Mouse (Mus musculus): ENCODE measurements at regions not wholly inside any gene's neighbourhood (a gene's known extent, or its start where the extent isn't known, plus 50 kb on each side); places are given as distances from the start of the nearest gene placed in this dataset.

GRCm38 (mm10) chr2:50518371-50519128 lies 221.9 kb upstream of the Mmadhc start:
- peak; percentile 22 for DNase-seq

- DNase-seq: peak; percentile 23
Observed at GRCm38 (mm10) chr2:50513276-50513675, 216.7 kb upstream of the Mmadhc start.

- no peak for DNase-seq
Observed at GRCm38 (mm10) chr2:50498713-50499112, 202.1 kb upstream of the Mmadhc start.

DNA sequence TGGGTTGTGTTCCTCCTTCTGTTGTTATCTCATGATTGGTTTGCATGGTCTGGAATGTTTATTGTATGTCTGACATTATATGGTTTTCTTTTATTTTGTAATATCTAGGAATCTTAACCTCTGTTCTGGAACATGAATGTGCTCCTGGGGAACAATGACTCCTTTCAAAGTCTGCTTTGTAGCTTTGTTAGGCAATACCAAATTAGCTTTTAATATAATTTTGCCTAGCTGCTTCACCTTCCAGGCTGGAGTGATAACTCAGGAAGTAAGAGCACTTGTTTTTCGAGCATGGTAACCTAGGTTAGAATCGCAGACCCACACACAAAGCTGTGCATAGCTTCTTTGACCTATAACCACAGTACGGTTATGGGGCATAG lies 199.4 kb upstream of the Mmadhc start:
- no peak for DNase-seq

DNA sequence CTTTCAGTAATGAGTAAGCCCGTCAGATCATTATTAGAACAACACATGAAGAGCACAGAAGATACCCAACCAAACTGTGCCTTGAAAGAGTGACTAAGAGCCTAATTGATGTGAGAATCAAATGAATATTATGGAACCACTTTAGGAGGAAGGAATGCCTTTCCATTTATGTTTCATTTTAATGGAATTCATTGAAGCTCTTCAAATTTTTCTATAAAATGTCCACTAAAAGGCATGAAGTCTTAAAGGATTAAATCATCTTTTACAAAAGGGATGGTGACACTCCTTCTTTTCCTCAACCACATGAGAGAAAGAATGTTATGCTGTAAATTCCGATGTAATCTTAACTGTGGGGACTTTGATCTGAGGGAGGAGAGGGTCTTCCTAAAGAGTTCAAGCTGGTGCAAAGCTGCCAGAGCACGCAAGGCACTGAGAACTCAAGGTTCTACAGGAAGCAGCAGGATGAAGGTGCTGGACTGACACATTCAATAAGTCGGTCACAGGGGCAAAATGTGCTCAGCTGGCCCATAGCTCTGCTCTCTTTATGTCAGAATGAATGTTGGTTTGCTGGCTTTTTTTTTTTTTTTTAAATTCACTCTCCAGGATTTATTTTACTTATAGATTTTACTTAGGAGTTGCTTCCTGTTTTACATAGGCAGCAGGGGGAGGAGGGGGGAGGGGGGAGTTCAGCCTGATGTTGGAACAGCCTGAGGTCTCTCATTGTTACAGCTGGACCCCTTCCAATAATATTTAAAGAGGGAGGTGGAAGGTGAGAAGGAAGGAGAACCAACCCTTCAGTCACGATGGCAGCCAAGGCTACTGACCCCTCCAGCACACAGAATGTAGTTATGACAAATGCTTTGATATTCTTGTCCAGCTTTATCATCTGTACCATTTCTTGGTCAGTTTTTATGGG lies 198.8 kb upstream of the Mmadhc start:
- DNase-seq: no peak

DNA sequence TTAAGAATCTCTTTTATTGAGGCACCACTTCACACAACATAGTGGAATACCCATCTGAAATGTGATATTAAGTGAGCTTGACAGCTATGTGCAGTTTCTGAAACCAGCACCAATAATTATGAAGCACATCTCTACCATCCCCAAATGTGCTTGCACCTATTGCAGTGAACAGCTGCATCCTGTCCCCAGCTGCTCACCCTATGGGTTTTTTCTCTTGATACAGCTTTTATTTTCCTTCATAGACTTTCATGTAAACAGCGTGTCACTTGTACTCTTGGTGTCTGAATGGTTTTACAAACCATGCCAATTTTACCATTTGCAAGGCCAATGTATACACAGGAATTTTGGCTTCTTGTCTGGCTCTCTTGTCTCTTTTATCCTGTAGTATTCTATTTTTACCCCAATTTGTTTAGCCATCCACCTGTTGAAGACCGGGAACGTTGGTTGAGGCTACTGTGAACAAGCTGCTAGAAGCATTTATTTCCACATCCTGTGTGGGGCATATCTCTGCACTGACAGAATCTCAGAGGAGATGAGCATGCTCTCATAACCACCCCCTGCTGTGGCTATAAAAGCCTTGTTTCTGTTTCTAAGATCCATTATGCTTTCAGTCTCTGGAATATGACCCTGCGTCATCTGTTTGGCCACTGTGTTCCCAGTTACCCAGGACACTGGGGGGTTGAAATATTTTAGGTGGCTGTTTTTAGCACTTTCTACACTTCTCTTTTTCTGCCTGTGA lies 197.2 kb upstream of the Mmadhc start:
- DNase-seq: no peak

DNA sequence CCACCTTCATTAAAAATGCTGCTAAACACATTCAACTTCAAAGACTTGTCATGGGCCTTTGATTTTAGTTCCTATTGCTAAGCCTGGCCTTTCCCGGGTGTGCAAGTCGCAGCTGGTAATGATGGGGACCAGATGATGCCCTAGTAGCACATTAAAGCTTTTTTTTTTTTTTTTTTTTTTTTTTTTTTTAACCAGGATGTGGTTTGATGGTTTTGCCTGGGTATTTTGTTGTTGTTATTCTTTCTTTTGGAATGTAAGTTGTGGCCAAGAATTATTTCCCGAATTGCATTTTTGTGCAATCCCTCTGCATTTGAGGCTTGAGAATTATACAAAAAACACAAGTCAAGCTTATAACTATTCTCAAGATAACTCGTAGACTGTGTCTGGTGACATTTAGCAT lies 167.2 kb upstream of the Mmadhc start:
- DNase-seq: no peak

DNA sequence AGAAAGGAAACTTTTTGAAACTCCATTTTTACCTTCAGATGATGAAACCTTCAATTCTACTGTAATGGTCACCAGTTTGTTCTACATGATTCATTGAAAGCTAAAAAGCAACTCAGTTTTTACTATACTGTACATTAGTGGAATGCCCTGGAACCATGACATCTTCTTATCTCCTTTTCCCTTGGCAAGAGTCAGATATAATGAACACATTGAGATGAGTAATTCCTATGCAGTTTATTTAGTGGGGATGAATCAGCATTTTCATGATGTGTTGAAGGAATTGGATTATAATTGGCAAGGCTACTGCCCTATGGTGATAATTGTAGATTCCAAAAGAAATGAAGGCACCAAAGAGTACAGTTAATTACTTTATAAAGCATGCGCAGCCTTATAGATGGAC lies 165.8 kb upstream of the Mmadhc start:
- DNase-seq: no peak

- DNase-seq: no peak
Observed at GRCm38 (mm10) chr2:50456654-50457053, 160.1 kb upstream of the Mmadhc start.

- DNase-seq: no peak
Observed at GRCm38 (mm10) chr2:50448117-50448516, 151.5 kb upstream of the Mmadhc start.

DNA sequence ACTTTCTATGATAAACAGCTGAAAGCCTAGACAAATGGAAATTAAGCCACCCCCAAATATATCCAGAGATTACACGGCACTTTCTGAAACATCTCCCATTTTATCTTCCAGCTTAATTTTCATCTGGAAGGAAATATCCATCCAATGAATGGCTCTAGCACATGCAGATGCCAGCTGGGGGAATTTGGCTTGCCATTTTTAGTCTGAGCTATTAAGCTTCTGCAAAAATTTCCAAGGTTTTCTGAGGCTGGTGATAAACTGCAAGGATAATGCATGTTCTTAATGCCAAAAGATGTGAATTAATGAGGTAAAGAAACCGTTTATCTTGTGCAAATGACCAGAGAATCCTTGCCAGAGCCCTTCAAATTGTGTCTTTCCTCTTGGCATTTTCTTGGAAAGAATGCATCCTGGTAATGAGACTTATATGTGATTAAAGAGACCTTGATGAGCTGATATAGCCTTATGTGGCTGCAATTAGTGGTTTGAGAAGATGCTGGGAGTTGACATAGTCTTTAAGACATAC lies 149.4 kb upstream of the Mmadhc start:
- no peak for DNase-seq

GRCm38 (mm10) chr2:50440333-50440732 lies 143.7 kb upstream of the Mmadhc start:
- DNase-seq: no peak

DNA sequence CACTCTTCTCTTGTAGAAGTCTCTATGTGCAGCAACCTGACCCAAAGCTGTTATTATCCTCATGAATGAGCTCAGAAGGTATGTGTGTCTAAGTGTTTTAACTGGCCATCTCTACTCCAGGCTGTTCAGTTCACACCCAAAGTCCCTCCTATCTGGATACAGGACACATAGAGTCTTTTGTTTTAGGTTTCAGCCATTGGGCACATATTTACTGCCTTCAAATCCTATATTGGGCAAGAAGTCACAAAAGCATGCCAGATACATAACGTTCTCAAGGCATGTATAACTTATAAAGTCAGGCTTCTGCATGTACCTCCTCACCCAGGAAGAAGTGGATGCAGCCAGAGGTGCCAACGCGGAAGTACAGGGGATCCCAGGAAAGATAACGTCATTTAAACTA lies 136.6 kb upstream of the Mmadhc start:
- DNase-seq: no peak

DNA sequence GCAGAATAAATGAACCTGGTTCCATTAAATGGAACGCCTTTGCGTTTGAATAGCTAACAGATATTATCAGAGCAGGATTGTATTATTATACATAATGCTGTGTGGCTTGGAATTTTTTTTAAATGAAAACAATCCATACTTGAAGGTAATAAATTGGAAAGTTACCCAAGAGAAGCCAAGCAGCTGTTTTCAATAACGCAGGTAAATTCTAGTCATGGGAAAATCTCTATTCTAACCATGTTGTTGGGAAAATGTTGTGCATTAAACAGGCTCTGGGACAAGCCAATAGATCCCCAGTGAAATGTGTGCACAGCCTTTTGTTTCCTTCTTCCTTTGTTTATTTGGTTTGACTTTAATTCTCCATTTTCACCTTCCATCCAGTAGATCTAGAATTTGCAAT lies 128.6 kb upstream of the Mmadhc start:
- no peak for DNase-seq

DNA sequence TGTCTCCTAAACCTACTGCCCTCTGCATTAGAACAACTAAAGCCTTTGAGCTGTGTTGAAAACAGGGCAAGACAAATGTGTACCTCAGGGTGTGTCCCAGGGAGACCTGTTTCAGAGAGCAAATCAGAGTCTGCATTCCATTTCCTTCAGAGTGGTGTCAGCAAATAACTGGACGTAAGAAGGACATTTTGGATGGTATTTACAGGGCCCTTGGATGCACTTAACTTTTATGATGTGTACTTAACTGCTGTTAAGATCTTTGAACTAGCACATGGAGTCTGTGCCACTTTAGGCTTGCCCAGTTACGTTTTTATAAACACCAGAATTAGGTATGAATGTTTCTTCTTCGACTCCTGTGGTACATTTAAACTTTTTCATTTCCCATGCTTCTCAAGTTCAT lies 123.0 kb upstream of the Mmadhc start:
- DNase-seq: no peak

DNA sequence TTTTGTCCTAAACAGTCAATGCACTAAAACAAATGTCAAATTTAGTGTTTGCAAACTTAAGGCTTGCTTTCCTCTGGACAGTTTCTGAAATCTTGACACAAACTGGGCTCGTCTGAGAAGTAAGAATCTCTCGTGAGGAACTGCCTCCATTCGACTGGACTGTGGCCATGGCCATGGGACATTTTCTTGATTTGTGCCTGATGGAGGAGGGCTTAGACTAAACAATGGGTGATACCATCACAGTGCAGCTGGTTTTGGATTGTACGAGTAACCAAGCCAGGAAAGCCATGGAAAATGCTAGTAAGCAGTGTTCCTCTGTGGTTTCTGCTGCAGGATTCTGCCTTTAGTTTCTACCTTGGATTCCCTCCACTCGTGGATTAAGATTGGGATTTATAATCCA lies 121.0 kb upstream of the Mmadhc start:
- DNase-seq: no peak

DNA sequence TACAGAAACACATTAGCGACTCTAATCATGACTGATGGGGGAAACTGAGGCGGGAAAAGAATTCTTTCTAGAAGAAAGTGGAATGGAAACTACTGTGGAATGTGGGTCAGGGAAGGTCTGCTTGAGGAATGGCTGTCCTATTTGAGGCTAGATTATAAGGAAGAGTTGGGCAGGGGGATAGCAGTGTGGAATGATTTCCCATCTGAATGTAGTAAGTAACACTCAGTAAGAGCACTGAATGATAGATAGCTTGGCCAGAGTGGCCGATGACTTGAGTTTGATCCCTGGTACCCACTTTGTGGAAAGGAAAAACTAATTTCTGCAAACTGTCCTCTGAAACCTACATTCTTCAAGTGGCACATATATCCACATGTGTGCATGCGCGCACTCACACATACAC lies 120.5 kb upstream of the Mmadhc start:
- DNase-seq: no peak

GRCm38 (mm10) chr2:50416056-50416455 lies 119.5 kb upstream of the Mmadhc start:
- no peak for DNase-seq

GRCm38 (mm10) chr2:50405932-50406331 lies 109.3 kb upstream of the Mmadhc start:
- no peak for DNase-seq

- DNase-seq: no peak
Observed at GRCm38 (mm10) chr2:50403106-50403505, 106.5 kb upstream of the Mmadhc start.

GRCm38 (mm10) chr2:50398576-50398975 lies 102.0 kb upstream of the Mmadhc start:
- no peak for DNase-seq

GRCm38 (mm10) chr2:50377609-50378413 lies 81.2 kb upstream of the Mmadhc start:
- no peak for DNase-seq

All from kidney, postnatal 14 days (tissue).